Mouse (Mus musculus): Measurements from ENCODE around the gene Acp4. TPM values are rescaled to one million over a fixed set of nuclear protein-coding genes. Genes with fewer than 3 reads are reported as not detected.
"Not testable (repeated sequence)": the region's sequence is repeated elsewhere in the genome, so short reads cannot be mapped to it uniquely, and the experiment has no call there.

The Acp4 gene
- total and polyA plus RNA-seq, 3 experiments, result 0.57 TPM; not detected in 2

GRCm38 (mm10) chr7:44235909-44236308, 21.3 kb downstream of the Acp4 start, which contains the start of gene Gm36864:
Gene Gm36864 (plus strand): TSS chr7:44236177.
- dilution Hi-C loops (cut with MboI; ENCODE audit: extremely low pct_ligation_motif_present, extremely low pct_unique_long_range_greater_than_20kb, low sequenced_read_pairs) (no loop called here), in situ Hi-C loops (cut with MboI; ENCODE audit: low pct_ligation_motif_present, low pct_unique_long_range_greater_than_20kb, low sequenced_read_pairs) (no loop called here)
- Histone ChIP-seq H3K27ac (ENCODE audit: insufficient read depth, low read depth) (no peak within 1 kb of the TSS), H3K79me2 (replicated peaks; ENCODE audit: control insufficient read depth, extremely low read depth, insufficient read depth, poor library complexity, severe bottlenecking) (no peaks in the 10 kb centered on the region), H3K9me3 (replicated peaks; ENCODE audit: low read length) (no peaks in the 10 kb centered on the region), H3K4me1 (ENCODE audit: control insufficient read depth in 1 of 2, insufficient read depth in 2 of 2) (0 out of 4 replicates have a peak, but pooled peaks cover 0 to 2% of the 10 kb centered on the region in 2 experiments), H3K27me3 (replicated peaks) (peaks cover 16% of the 10 kb centered on the region), H3K9ac (ENCODE audit: insufficient read depth, low read depth) (no peak within 1 kb of the TSS), H3K4me3 (replicated peaks in 1 of 3; ENCODE audit: low read depth in 2 of 3, low read length in 2 of 3, poor library complexity in 1 of 3) (no peak within 1 kb of the TSS), H3K36me3 (replicated peaks in 1 of 2; ENCODE audit: control insufficient read depth in 1 of 2, insufficient read depth in 1 of 2, low read length in 1 of 2) (no peaks in the 10 kb centered on the region), H3K4me2 (ENCODE audit: insufficient read depth, low read depth, poor library complexity, severe bottlenecking) (no peak within 1 kb of the TSS)
- no peak for DNase-seq (ENCODE audit: extremely low read depth)
- TF ChIP-seq CTCF (conservative IDR thresholded peaks at IDR 0.05 in 1 of 2, IDR thresholded peaks at IDR 0.05 in 1 of 2; ENCODE audit: low read depth in 2 of 2, low read length in 2 of 2), result no peak
- TF ChIP-seq TCF12 (IDR thresholded peaks at IDR 0.05; ENCODE audit: low read depth, low read length), result no peak
- no peak for TF ChIP-seq ELF1 (IDR thresholded peaks at IDR 0.05; ENCODE audit: low read depth, low read length)
- no peak for TF ChIP-seq EP300 (IDR thresholded peaks at IDR 0.05; ENCODE audit: low read length)
- TF ChIP-seq HCFC1 (IDR thresholded peaks at IDR 0.05; ENCODE audit: low read depth, low read length), result no peak
- no peak for TF ChIP-seq MAZ (IDR thresholded peaks at IDR 0.05; ENCODE audit: low read depth, low read length)

GRCm38 (mm10) chr7:44225076-44225475, 32.1 kb downstream of the Acp4 start, which contains the start of gene Klk1:
Gene Klk1 (plus strand): TSS chr7:44225360.
- Histone ChIP-seq H3K27ac (ENCODE audit: insufficient read depth, low read depth) (no peak within 1 kb of the TSS), H3K4me3 (replicated peaks in 1 of 3; ENCODE audit: low read depth in 2 of 3, low read length in 2 of 3, poor library complexity in 1 of 3) (no peak within 1 kb of the TSS), H3K27me3 (replicated peaks) (peaks cover 48% of the 10 kb centered on the region), H3K36me3 (replicated peaks in 1 of 2; ENCODE audit: control insufficient read depth in 1 of 2, insufficient read depth in 1 of 2, low read length in 1 of 2) (no peaks in the 10 kb centered on the region), H3K9me3 (replicated peaks; ENCODE audit: low read length) (no peaks in the 10 kb centered on the region), H3K4me1 (ENCODE audit: control insufficient read depth in 1 of 2, insufficient read depth in 2 of 2) (peaks cover 0 to 22% of the 10 kb centered on the region in 2 experiments; a peak in 2 of 4 replicates), H3K4me2 (ENCODE audit: insufficient read depth, low read depth, poor library complexity, severe bottlenecking) (no peak within 1 kb of the TSS), H3K79me2 (replicated peaks; ENCODE audit: control insufficient read depth, extremely low read depth, insufficient read depth, poor library complexity, severe bottlenecking) (no peaks in the 10 kb centered on the region), H3K9ac (ENCODE audit: insufficient read depth, low read depth) (no peak within 1 kb of the TSS)
- dilution Hi-C loops (cut with MboI; ENCODE audit: extremely low pct_ligation_motif_present, extremely low pct_unique_long_range_greater_than_20kb, low sequenced_read_pairs), result no loop called here
- no peak for TF ChIP-seq BHLHE40 (IDR thresholded peaks at IDR 0.05; ENCODE audit: low read depth, low read length)
- no peak for TF ChIP-seq TBP (conservative IDR thresholded peaks at IDR 0.05; ENCODE audit: low read depth, low read length)
- no peak for TF ChIP-seq UBTF (IDR thresholded peaks at IDR 0.05; ENCODE audit: low read depth, low read length)
- TF ChIP-seq JUN (IDR thresholded peaks at IDR 0.05; ENCODE audit: insufficient read depth, low read depth, low read length), result no peak
- TF ChIP-seq RAD21 (IDR thresholded peaks at IDR 0.05; ENCODE audit: low read depth, low read length), result no peak
- TF ChIP-seq ZMIZ1 (IDR thresholded peaks at IDR 0.05; ENCODE audit: low read depth, low read length), result no peak
- TF ChIP-seq HCFC1 (IDR thresholded peaks at IDR 0.05; ENCODE audit: low read depth, low read length), result no peak
- no peak for TF ChIP-seq MEF2A (IDR thresholded peaks at IDR 0.05; ENCODE audit: borderline replicate concordance, low read depth, low read length)
- no peak for TF ChIP-seq RCOR1 (conservative IDR thresholded peaks at IDR 0.05; ENCODE audit: low read depth, low read length)
- TF ChIP-seq CHD1 (IDR thresholded peaks at IDR 0.05; ENCODE audit: low read depth, low read length), result no peak
- DNase-seq (ENCODE audit: extremely low read depth), result no peak
- in situ Hi-C loops (cut with MboI; ENCODE audit: low pct_ligation_motif_present, low pct_unique_long_range_greater_than_20kb, low sequenced_read_pairs), result loop anchor here (10.0 kb wide), 1 partner anchor 290 kb away; the partner anchor contains the start of gene Klk15

- H3K36me3 ChIP-seq (replicated peaks in 1 of 2; ENCODE audit: control insufficient read depth in 1 of 2, insufficient read depth in 1 of 2, low read length in 1 of 2); dilution Hi-C loops (cut with MboI; ENCODE audit: extremely low pct_ligation_motif_present, extremely low pct_unique_long_range_greater_than_20kb, low sequenced_read_pairs); H3K27ac ChIP-seq (ENCODE audit: insufficient read depth, low read depth); H3K9me3 ChIP-seq (replicated peaks; ENCODE audit: low read length); H3K79me2 ChIP-seq (replicated peaks; ENCODE audit: control insufficient read depth, extremely low read depth, insufficient read depth, poor library complexity, severe bottlenecking); H3K9ac ChIP-seq (ENCODE audit: insufficient read depth, low read depth); DNase-seq (ENCODE audit: extremely low read depth); H3K4me2 ChIP-seq (ENCODE audit: insufficient read depth, low read depth, poor library complexity, severe bottlenecking); H3K4me3 ChIP-seq (replicated peaks in 1 of 3; ENCODE audit: low read depth in 2 of 3, low read length in 2 of 3, poor library complexity in 1 of 3): not testable (repeated sequence)
- H3K27me3 ChIP-seq (replicated peaks), result peaks cover 49% of the 10 kb centered on the region
- in situ Hi-C loops (cut with MboI; ENCODE audit: low pct_ligation_motif_present, low pct_unique_long_range_greater_than_20kb, low sequenced_read_pairs), result loop anchor here (10.0 kb wide), 1 partner anchor 288 kb away; the partner anchor contains the start of gene Klk15
- peaks cover 0 to 22% of the 10 kb centered on the region in 2 experiments; a peak in 2 of 4 replicates for H3K4me1 ChIP-seq (ENCODE audit: control insufficient read depth in 1 of 2, insufficient read depth in 2 of 2)
These were observed 34.8 kb downstream of the Acp4 start for GRCm38 (mm10) chr7:44222335-44222734.

GRCm38 (mm10) chr7:44221601-44222000, 35.6 kb downstream of the Acp4 start:
- H3K9ac ChIP-seq (ENCODE audit: insufficient read depth, low read depth); H3K4me3 ChIP-seq (replicated peaks in 1 of 3; ENCODE audit: low read depth in 2 of 3, low read length in 2 of 3, poor library complexity in 1 of 3); H3K9me3 ChIP-seq (replicated peaks; ENCODE audit: low read length); H3K36me3 ChIP-seq (replicated peaks in 1 of 2; ENCODE audit: control insufficient read depth in 1 of 2, insufficient read depth in 1 of 2, low read length in 1 of 2); dilution Hi-C loops (cut with MboI; ENCODE audit: extremely low pct_ligation_motif_present, extremely low pct_unique_long_range_greater_than_20kb, low sequenced_read_pairs); DNase-seq (ENCODE audit: extremely low read depth); H3K79me2 ChIP-seq (replicated peaks; ENCODE audit: control insufficient read depth, extremely low read depth, insufficient read depth, poor library complexity, severe bottlenecking); H3K27ac ChIP-seq (ENCODE audit: insufficient read depth, low read depth); H3K4me2 ChIP-seq (ENCODE audit: insufficient read depth, low read depth, poor library complexity, severe bottlenecking): not testable (repeated sequence)
- peaks cover 49% of the 10 kb centered on the region for H3K27me3 ChIP-seq (replicated peaks)
- H3K4me1 ChIP-seq (ENCODE audit: control insufficient read depth in 1 of 2, insufficient read depth in 2 of 2), result peaks cover 0 to 28% of the 10 kb centered on the region in 2 experiments; a peak in 2 of 4 replicates
- in situ Hi-C loops (cut with MboI; ENCODE audit: low pct_ligation_motif_present, low pct_unique_long_range_greater_than_20kb, low sequenced_read_pairs), result loop anchor here (10.0 kb wide), 1 partner anchor 287 kb away; the partner anchor contains the start of gene Klk15
